Mouse (Mus musculus) liver, embryonic 14.5 days (tissue): ENCODE data around the gene Srrm1. TPM values are rescaled to one million over a fixed set of nuclear protein-coding genes. Genes with fewer than 3 reads are reported as not detected.

Experiments used
- ATAC-seq: fragments of 200-750 bp; cut with Nextera tagmentation; 2 replicates; pipeline ENCODE4 v1.8.0; 2017; ENCODE audit warnings: moderate number of reproducible peaks, mild to moderate bottlenecking, moderate library complexity; ENCODE audit not compliant: insufficient read depth
- DNase-seq, 3 experiments: peaks; one replicate each; pipeline ENCODE4 v3.0.0-alpha.2; 2012 to 2013; ENCODE audit warnings: low read depth in 3 of 3, low spot score in 3 of 3
- H3K27ac ChIP-seq: fragments of 300-500 bp; sonication (generic); 2 replicates; pipeline ENCODE4 v1.5.1; 2014; ENCODE audit warnings: moderate library complexity, mild to moderate bottlenecking, control low read depth, inconsistent platforms
- H3K27me3 ChIP-seq: fragments of 300-500 bp; sonication (generic); 2 replicates; pipeline ENCODE4 v1.6.1; 2014; ENCODE audit warnings: mild to moderate bottlenecking, low read length, moderate library complexity; ENCODE audit not compliant: control insufficient read depth, insufficient read depth
- H3K36me3 ChIP-seq: fragments of 300-500 bp; sonication (generic); replicated peaks from 2 replicates; pipeline ENCODE4 v1.6.1; 2014; ENCODE audit warnings: low read depth; ENCODE audit not compliant: control insufficient read depth, insufficient read depth
- H3K4me1 ChIP-seq, 2 experiments: fragments of 200-500 bp in 1 of 2; fragments of 300-500 bp in 1 of 2; sonication (generic) in 1 of 2; replicated peaks; 2 replicates each; pipeline ENCODE4 v1.6.1; 2012 to 2014; ENCODE audit warnings: antibody characterized with exemption in 1 of 2, inconsistent platforms in 1 of 2, low read length in 1 of 2; ENCODE audit not compliant: control insufficient read depth in 2 of 2, insufficient read depth in 2 of 2
- H3K4me2 ChIP-seq: fragments of 300-500 bp; sonication (generic); 2 replicates; pipeline ENCODE4 v1.6.1; 2014; ENCODE audit warnings: low read depth, mild to moderate bottlenecking, control low read depth, moderate library complexity
- H3K4me3 ChIP-seq, 2 experiments: fragments of 200-500 bp in 1 of 2; fragments of 300-500 bp in 1 of 2; sonication (generic) in 1 of 2; 2 replicates each; pipeline ENCODE4 v1.5.1; 2012 to 2014; ENCODE audit warnings: low read depth in 2 of 2, low read length in 2 of 2, mild to moderate bottlenecking in 2 of 2, control low read depth in 1 of 2, inconsistent platforms in 1 of 2, moderate library complexity in 1 of 2; ENCODE audit not compliant: insufficient read depth in 1 of 2
- H3K9ac ChIP-seq: fragments of 300-500 bp; sonication (generic); replicated peaks from 2 replicates; pipeline ENCODE4 v1.6.1; 2014; ENCODE audit warnings: mild to moderate bottlenecking, control low read depth, moderate library complexity
- H3K9me3 ChIP-seq: fragments of 300-500 bp; sonication (generic); 2 replicates; pipeline ENCODE4 v1.6.1; 2016; ENCODE audit warnings: low read length, mixed read lengths; ENCODE audit not compliant: control insufficient read depth
- CTCF ChIP-seq: IDR thresholded peaks from 2 replicates; pipeline ENCODE4 v1.5.1; 2016; ENCODE audit warnings: antibody characterized with exemption, low read depth, control low read depth
- EP300 ChIP-seq: IDR thresholded peaks from 2 replicates; pipeline ENCODE4 v1.6.1; 2016; ENCODE audit warnings: antibody characterized with exemption, low read depth
- WGBS: fragments of 180-500 bp; shearing (Covaris S2); extraction: QIAGEN DNeasy Blood & Tissue Kit; methylation state at CpG from one replicate; pipeline ENCODE4 v1.1.7; 2014; ENCODE audit not compliant: insufficient replicate concordance; 5-methylcytosine and 5-hydroxymethylcytosine counted together
- polyA plus RNA-seq, 2 experiments: library from polyadenylated mRNA; depleted of rRNA in 1 of 2; stranded (reverse) in 1 of 2; unstranded in 1 of 2; fragments of >200 nt; fragmentation: Nextera tagmentation in 1 of 2; extraction: Ambion mirVana in 1 of 2; gene quantifications; 2 replicates each; pipeline versions ENCODE4 v1.2.1 to v1.2.3; 2012 to 2014

Gene Srrm1
- polyA plus RNA-seq, 2 experiments = 43.6 to 94.8 TPM

- H3K36me3 ChIP-seq = no peaks in the 10 kb centered on the region
- ATAC-seq (no peak), DNase-seq (no peak)
- no peak overlapping the region for H3K4me3 ChIP-seq
- no peak for TF ChIP-seq CTCF
- no peak for TF ChIP-seq EP300
- 70% methylated on average over 4 of the region's 4 CpGs for WGBS
- no peak overlapping the region for H3K9ac ChIP-seq
- H3K27me3 ChIP-seq = peaks cover 30% of the 10 kb centered on the region
- no peak overlapping the region for H3K27ac ChIP-seq
- no peaks in the 10 kb centered on the region for H3K4me1 ChIP-seq
- no peaks in the 10 kb centered on the region for H3K9me3 ChIP-seq
- H3K4me2 ChIP-seq = no peak overlapping the region
Observed at GRCm38 (mm10) chr4:135395375-135395774, 42.3 kb upstream of the Srrm1 start.

DNA sequence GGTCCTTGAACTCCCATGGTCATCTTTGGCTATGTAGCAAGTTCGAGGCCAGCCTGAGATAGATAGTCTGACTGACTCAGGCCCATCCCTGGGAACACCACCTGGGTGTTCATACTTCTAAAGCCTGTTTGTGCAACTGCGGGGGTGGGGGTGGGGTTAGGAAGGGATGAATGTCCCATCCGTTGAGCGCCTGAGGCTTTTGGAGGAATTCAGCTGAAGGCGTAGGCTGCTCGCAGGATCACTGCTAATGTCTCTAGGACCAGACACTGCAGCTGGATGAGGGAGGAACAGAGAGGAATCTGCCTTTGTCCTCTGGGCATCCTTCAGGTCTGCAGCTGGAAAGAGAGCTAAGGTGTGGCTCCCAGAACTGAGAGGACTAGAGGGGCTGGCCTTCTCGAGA lies 41.5 kb upstream of the Srrm1 start:
- Histone ChIP-seq H3K4me2 (no peak overlapping the region), H3K9ac (no peak overlapping the region), H3K27me3 (peaks cover 30% of the 10 kb centered on the region), H3K27ac (no peak overlapping the region), H3K4me3 (no peak overlapping the region), H3K9me3 (no peaks in the 10 kb centered on the region), H3K4me1 (no peaks in the 10 kb centered on the region), H3K36me3 (no peaks in the 10 kb centered on the region)
- TF ChIP-seq CTCF = no peak
- no peak for TF ChIP-seq EP300
- WGBS = 74% methylated on average over 7 of the region's 7 CpGs
- DNase-seq (no peak), ATAC-seq (no peak)

- no peak for DNase-seq
- Histone ChIP-seq H3K9ac (no peak overlapping the region), H3K27ac (no peak overlapping the region), H3K9me3 (no peaks in the 10 kb centered on the region), H3K4me2 (no peak overlapping the region), H3K4me1 (no peaks in the 10 kb centered on the region), H3K27me3 (peaks cover 18% of the 10 kb centered on the region), H3K4me3 (no peak overlapping the region), H3K36me3 (no peaks in the 10 kb centered on the region)
- TF ChIP-seq CTCF (no peak), EP300 (no peak)
- no peak for ATAC-seq
- WGBS = 48% methylated on average over 6 of the region's 6 CpGs
Observed at GRCm38 (mm10) chr4:135393381-135393780, 40.3 kb upstream of the Srrm1 start.

DNA sequence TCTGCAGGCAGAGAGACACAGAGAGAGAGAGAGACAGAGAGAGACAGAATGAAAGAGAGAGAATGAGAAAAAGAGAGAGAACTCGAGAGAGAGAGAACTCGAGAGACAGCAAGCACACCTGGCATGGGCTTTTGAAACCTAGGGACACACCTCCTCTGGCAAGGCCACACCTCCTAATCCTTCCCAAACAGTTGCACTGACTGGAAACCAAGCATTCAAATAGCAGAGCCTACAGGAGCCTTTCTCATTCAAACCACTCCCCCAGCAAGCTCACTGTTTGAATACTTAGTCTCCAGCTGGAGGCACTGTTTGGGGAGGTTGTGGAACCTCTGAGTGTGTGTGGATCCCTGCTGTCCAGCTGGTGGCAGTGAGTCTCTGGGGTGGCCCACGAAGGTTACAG lies 39.7 kb upstream of the Srrm1 start:
- no peak overlapping the region for H3K4me2 ChIP-seq
- WGBS = 73% methylated on average over 3 of the region's 3 CpGs

DNA sequence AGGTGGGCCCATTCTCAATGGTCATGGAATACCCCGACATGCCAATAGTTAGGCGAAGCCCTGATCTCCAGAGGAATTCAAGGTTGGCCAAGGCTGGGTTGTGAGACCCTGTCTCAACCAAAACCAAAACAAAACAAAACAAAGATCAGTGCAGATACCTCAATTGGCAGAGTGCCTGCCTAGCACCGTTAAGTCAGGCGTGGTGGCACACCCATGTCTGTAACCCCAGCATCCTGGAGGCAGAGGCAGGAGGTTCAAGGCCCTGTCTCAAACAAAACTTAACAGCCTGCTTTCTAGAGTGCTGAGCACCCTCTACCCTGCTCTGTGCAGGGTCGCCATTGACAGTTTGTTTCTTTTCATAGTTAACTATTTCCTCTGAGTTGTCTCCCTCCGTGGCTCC lies 37.9 kb upstream of the Srrm1 start:
- 39% methylated on average over 6 of the region's 6 CpGs for WGBS
- Histone ChIP-seq H3K4me1 (no peaks in the 10 kb centered on the region), H3K4me2 (no peak overlapping the region), H3K27ac (no peak overlapping the region), H3K9ac (no peak overlapping the region), H3K9me3 (no peaks in the 10 kb centered on the region), H3K36me3 (no peaks in the 10 kb centered on the region), H3K4me3 (no peak overlapping the region), H3K27me3 (no peaks in the 10 kb centered on the region)
- TF ChIP-seq EP300 (no peak), CTCF (no peak)
- DNase-seq (no peak), ATAC-seq (no peak)

More for the DNA sequence above, 39.7 kb upstream of the Srrm1 start:
- TF ChIP-seq EP300 (no peak), CTCF (no peak)
- Histone ChIP-seq H3K9me3 (no peaks in the 10 kb centered on the region), H3K4me3 (no peak overlapping the region), H3K27ac (no peak overlapping the region), H3K27me3 (peaks cover 12% of the 10 kb centered on the region), H3K4me1 (no peaks in the 10 kb centered on the region), H3K9ac (no peak overlapping the region), H3K36me3 (no peaks in the 10 kb centered on the region)
- no peak for DNase-seq
- no peak for ATAC-seq
